Mouse (Mus musculus): Measurements from ENCODE around the gene P2ry2. TPM values are rescaled to one million over a fixed set of nuclear protein-coding genes. Genes with fewer than 3 reads are reported as not detected.
A peak's percentile ranks its signal among the peaks of the same experiment; 100 is the strongest.

The P2ry2 gene
- polyA plus RNA-seq, 1 experiment from 2014 or later: 3.8 TPM

DNA sequence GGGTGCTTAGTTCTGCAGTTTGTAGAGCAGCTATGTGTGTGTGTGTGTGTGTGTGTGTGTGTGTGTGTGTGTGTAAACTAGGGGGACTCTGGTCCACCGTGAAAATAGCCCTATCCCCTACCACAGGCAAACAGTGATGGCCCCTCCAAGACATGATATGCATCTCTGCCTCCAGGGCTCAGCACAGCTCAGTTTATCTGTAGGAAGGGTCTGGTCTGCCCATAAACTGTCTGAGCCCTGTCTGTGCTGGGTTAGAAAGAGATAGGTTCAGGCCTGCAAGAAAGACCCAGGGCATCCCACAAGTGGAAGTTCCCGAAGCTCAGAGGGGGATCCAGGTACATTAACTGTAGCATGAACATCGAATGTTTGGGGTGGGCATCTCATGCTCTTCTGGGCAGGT lies 16.7 kb downstream of the P2ry2 start:
- Histone ChIP-seq H3K4me3 (ENCODE audit: low read depth, low read length) (no peak overlapping the region), H3K27ac (ENCODE audit: low read depth) (no peak overlapping the region), H3K9ac (replicated peaks) (no peak overlapping the region), H3K9me3 (ENCODE audit: low read length) (no peaks in the 10 kb centered on the region), H3K27me3 (ENCODE audit: insufficient read depth, low read length) (no peaks in the 10 kb centered on the region), H3K36me3 (replicated peaks; ENCODE audit: insufficient read depth, low read length) (peaks cover 14% of the 10 kb centered on the region), H3K4me1 (ENCODE audit: insufficient read depth) (no peaks in the 10 kb centered on the region; the same call in none of the 2 replicates), H3K4me2 (ENCODE audit: low read depth, low read length) (no peak overlapping the region)
- DNase-seq (no peak), ATAC-seq (no peak)
- WGBS (ENCODE audit: insufficient replicate concordance): 70% methylated on average over 3 of the region's 3 CpGs
- TF ChIP-seq EP300 (IDR thresholded peaks at IDR 0.05; ENCODE audit: low read depth): no peak
- TF ChIP-seq CTCF (IDR thresholded peaks at IDR 0.05; ENCODE audit: low read depth): no peak

GRCm38 (mm10) chr7:100995260-100995864 lies 17.3 kb downstream of the P2ry2 start:
- Histone ChIP-seq H3K36me3 (replicated peaks; ENCODE audit: insufficient read depth, low read length) (peaks cover 14% of the 10 kb centered on the region), H3K27ac (ENCODE audit: low read depth) (no peak overlapping the region), H3K4me3 (ENCODE audit: low read depth, low read length) (no peak overlapping the region), H3K27me3 (ENCODE audit: insufficient read depth, low read length) (no peaks in the 10 kb centered on the region), H3K4me2 (ENCODE audit: low read depth, low read length) (no peak overlapping the region), H3K9ac (replicated peaks) (no peak overlapping the region), H3K4me1 (ENCODE audit: insufficient read depth) (peaks cover 5% of the 10 kb centered on the region), H3K9me3 (ENCODE audit: low read length) (no peaks in the 10 kb centered on the region)
- TF ChIP-seq EP300 (IDR thresholded peaks at IDR 0.05; ENCODE audit: low read depth) (no peak), CTCF (IDR thresholded peaks at IDR 0.05; ENCODE audit: low read depth) (no peak)
- 77% methylated on average over 7 of the region's 7 CpGs for WGBS (ENCODE audit: insufficient replicate concordance)
- ATAC-seq (no peak), DNase-seq (no peak)

DNA sequence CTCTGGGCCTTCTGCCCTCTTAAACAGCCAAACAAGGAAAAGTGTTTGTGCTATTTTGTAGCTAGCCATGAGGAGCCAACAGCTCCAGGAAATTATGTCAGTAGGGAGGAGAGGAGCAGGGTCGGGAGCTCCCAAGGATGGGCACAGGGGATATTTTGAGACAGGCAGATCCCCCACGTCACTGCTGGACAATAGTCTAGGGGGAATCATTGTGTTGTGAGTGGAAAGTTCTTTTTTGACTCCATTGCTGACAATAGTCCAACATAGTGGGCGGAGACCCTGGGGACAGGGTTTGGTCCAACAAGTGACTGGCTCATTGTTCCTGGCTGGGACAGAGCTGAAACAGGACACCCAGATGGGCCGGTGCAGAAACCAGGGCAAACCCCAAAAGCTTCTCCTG lies 19.5 kb downstream of the P2ry2 start:
- Histone ChIP-seq H3K4me3 (ENCODE audit: low read depth, low read length) (no peak overlapping the region), H3K4me2 (ENCODE audit: low read depth, low read length) (no peak overlapping the region), H3K9ac (replicated peaks) (no peak overlapping the region), H3K4me1 (ENCODE audit: insufficient read depth) (peaks cover 5% of the 10 kb centered on the region), H3K36me3 (replicated peaks; ENCODE audit: insufficient read depth, low read length) (peaks cover 8% of the 10 kb centered on the region; the same call in 1 of the 2 replicates), H3K27ac (ENCODE audit: low read depth) (no peak overlapping the region; the same call in 1 of the 2 replicates), H3K27me3 (ENCODE audit: insufficient read depth, low read length) (no peaks in the 10 kb centered on the region), H3K9me3 (ENCODE audit: low read length) (no peaks in the 10 kb centered on the region)
- DNase-seq: no peak
- ATAC-seq: no peak
- TF ChIP-seq EP300 (IDR thresholded peaks at IDR 0.05; ENCODE audit: low read depth) (no peak), CTCF (IDR thresholded peaks at IDR 0.05; ENCODE audit: low read depth) (no peak)
- WGBS (ENCODE audit: insufficient replicate concordance): 69% methylated on average over 4 of the region's 4 CpGs

GRCm38 (mm10) chr7:100991972-100992371 lies 20.7 kb downstream of the P2ry2 start:
- Histone ChIP-seq H3K4me3 (ENCODE audit: low read depth, low read length) (no peak overlapping the region), H3K4me2 (ENCODE audit: low read depth, low read length) (no peak overlapping the region), H3K9ac (replicated peaks) (no peak overlapping the region), H3K27ac (ENCODE audit: low read depth) (no peak overlapping the region), H3K36me3 (replicated peaks; ENCODE audit: insufficient read depth, low read length) (no peaks in the 10 kb centered on the region), H3K9me3 (ENCODE audit: low read length) (no peaks in the 10 kb centered on the region), H3K27me3 (ENCODE audit: insufficient read depth, low read length) (no peaks in the 10 kb centered on the region), H3K4me1 (ENCODE audit: insufficient read depth) (peaks cover 8% of the 10 kb centered on the region)
- WGBS (ENCODE audit: insufficient replicate concordance): 65% methylated on average over 3 of the region's 3 CpGs
- TF ChIP-seq EP300 (IDR thresholded peaks at IDR 0.05; ENCODE audit: low read depth) (0 out of 2 replicates have a peak, but pooled peaks have one; percentile 5), CTCF (IDR thresholded peaks at IDR 0.05; ENCODE audit: low read depth) (no peak)
- ATAC-seq: peak; percentile 37
- DNase-seq: no peak

GRCm38 (mm10) chr7:100990636-100991311 lies 21.9 kb downstream of the P2ry2 start:
- no peak overlapping the region; the same call in 1 of the 2 replicates for H3K9ac ChIP-seq (replicated peaks)
- no peaks in the 10 kb centered on the region for H3K9me3 ChIP-seq (ENCODE audit: low read length)
- ATAC-seq (peak; percentile 23; the same call in 1 of the 2 replicates), DNase-seq (no peak)
- H3K36me3 ChIP-seq (replicated peaks; ENCODE audit: insufficient read depth, low read length): no peaks in the 10 kb centered on the region
- no peaks in the 10 kb centered on the region for H3K27me3 ChIP-seq (ENCODE audit: insufficient read depth, low read length)
- peaks cover 8% of the 10 kb centered on the region for H3K4me1 ChIP-seq (ENCODE audit: insufficient read depth)
- 52% methylated on average over 9 of the region's 9 CpGs for WGBS (ENCODE audit: insufficient replicate concordance)
- no peak for TF ChIP-seq EP300 (IDR thresholded peaks at IDR 0.05; ENCODE audit: low read depth)
- TF ChIP-seq CTCF (IDR thresholded peaks at IDR 0.05; ENCODE audit: low read depth): no peak
- H3K27ac ChIP-seq (ENCODE audit: low read depth): peak overlapping the region; percentile 55; the same call in 1 of the 2 replicates
- no peak overlapping the region for H3K4me3 ChIP-seq (ENCODE audit: low read depth, low read length)
- no peak overlapping the region for H3K4me2 ChIP-seq (ENCODE audit: low read depth, low read length)

- H3K4me3 ChIP-seq (ENCODE audit: low read depth, low read length): no peak overlapping the region
- H3K27me3 ChIP-seq (ENCODE audit: insufficient read depth, low read length): no peaks in the 10 kb centered on the region
- peaks cover 18% of the 10 kb centered on the region for H3K4me1 ChIP-seq (ENCODE audit: insufficient read depth)
- H3K36me3 ChIP-seq (replicated peaks; ENCODE audit: insufficient read depth, low read length): no peaks in the 10 kb centered on the region
- WGBS (ENCODE audit: insufficient replicate concordance): 22% methylated on average over 9 of the region's 9 CpGs
- no peak overlapping the region for H3K4me2 ChIP-seq (ENCODE audit: low read depth, low read length)
- DNase-seq (peak; percentile 80), ATAC-seq (peak; percentile 62)
- H3K9ac ChIP-seq (replicated peaks): no peak overlapping the region
- TF ChIP-seq CTCF (IDR thresholded peaks at IDR 0.05; ENCODE audit: low read depth): peak; percentile 85
- TF ChIP-seq EP300 (IDR thresholded peaks at IDR 0.05; ENCODE audit: low read depth): no peak
- no peaks in the 10 kb centered on the region for H3K9me3 ChIP-seq (ENCODE audit: low read length)
- H3K27ac ChIP-seq (ENCODE audit: low read depth): no peak overlapping the region
Measured at GRCm38 (mm10) chr7:100988092-100988491, 24.6 kb downstream of the P2ry2 start.

Data from liver, postnatal 0 days (tissue).